Comparison of ENCODE assay signal across 10 mouse cellular contexts in genomic region chr1:66820241-66820640, GRCm38 (mm10). TPM values are rescaled to one million over a fixed set of nuclear protein-coding genes. Genes with fewer than 3 reads are reported as not detected.
A peak's percentile ranks its signal among the peaks of the same experiment; 100 is the strongest.
DNase-seq lines count a peak whose midpoint lies in the region; ATAC-seq and TF ChIP-seq lines count a peak whose summit lies in the region.
"Had no signal": no experiment of that assay in that cellular context is flagged by ENCODE, and none has a peak within 500 bp of the region (broad histone marks: within the 10 kb centered on the region; RNA-seq: fewer than 3 reads in every experiment).

No protein-coding gene starts in this region.

- H3K4me2 ChIP-seq in kidney, postnatal 0 days (ENCODE audit: low read length): peak overlapping the region; percentile 7; the same call in 1 of the 2 replicates
- H3K4me2 ChIP-seq in hindbrain, embryonic 14.5 days (replicated peaks): 0 out of 2 replicates have a peak overlapping the region, but pooled peaks have one; percentile 5
- H3K4me2 ChIP-seq in midbrain, embryonic 12.5 days (replicated peaks): peak overlapping the region; percentile 26
- H3K4me2 ChIP-seq in intestine, embryonic 15.5 days (replicated peaks): no peak overlapping the region
- H3K4me2 ChIP-seq: heart, embryonic 11.5 days had no signal

- TF ChIP-seq CTCF in kidney, postnatal 0 days (IDR thresholded peaks at IDR 0.05; ENCODE audit: low read depth): no peak

- DNase-seq in adrenal gland, adult 2 months: peak; percentile 52
- no peak for DNase-seq in adrenal gland, adult 18-20 months (ENCODE audit: low spot score in 2 of 2)
- DNase-seq in kidney, postnatal 0 days (ENCODE audit: low spot score): peak; percentile 17
- no peak for DNase-seq in kidney, adult 8-10 months
- no peak for DNase-seq in hindbrain, embryonic 14.5 days (ENCODE audit: low spot score)
- DNase-seq in cerebellum, postnatal 14 days: no peak
- DNase-seq: spleen, adult 18-20 months had no signal

- H3K27me3 ChIP-seq in kidney, postnatal 0 days (ENCODE audit: insufficient read depth, low read length): no peaks in the 10 kb centered on the region
- no peaks in the 10 kb centered on the region for H3K27me3 ChIP-seq in hindbrain, embryonic 14.5 days (ENCODE audit: control insufficient read depth, insufficient read depth, low read length)
- peaks cover 7% of the 10 kb centered on the region for H3K27me3 ChIP-seq in midbrain, embryonic 12.5 days
- no peaks in the 10 kb centered on the region for H3K27me3 ChIP-seq in intestine, embryonic 15.5 days (replicated peaks)

- no peak for ATAC-seq in kidney, postnatal 0 days (replicated peaks; ENCODE audit: low FRiP score, low read depth)
- no peak for ATAC-seq in hindbrain, embryonic 14.5 days (ENCODE audit: low FRiP score)
- no peak for ATAC-seq in midbrain, embryonic 12.5 days (ENCODE audit: low FRiP score, low read depth)
- no peak for ATAC-seq in intestine, embryonic 15.5 days

- no peak overlapping the region for H3K9ac ChIP-seq in kidney, postnatal 0 days (ENCODE audit: low read depth, low read length)
- no peak overlapping the region for H3K9ac ChIP-seq in hindbrain, embryonic 14.5 days
- no peak overlapping the region for H3K9ac ChIP-seq in midbrain, embryonic 12.5 days (replicated peaks)
- H3K9ac ChIP-seq in intestine, embryonic 15.5 days: no peak overlapping the region

- WGBS in kidney, postnatal 0 days: 18% methylated on average over 7 of the region's 7 CpGs
- 20% methylated on average over 7 of the region's 7 CpGs for WGBS in hindbrain, embryonic 14.5 days
- 19% methylated on average over 7 of the region's 7 CpGs for WGBS in midbrain, embryonic 12.5 days
- 18% methylated on average over 7 of the region's 7 CpGs for WGBS in intestine, embryonic 15.5 days

- H3K36me3 ChIP-seq in kidney, postnatal 0 days (ENCODE audit: insufficient read depth, low read length): no peaks in the 10 kb centered on the region
- H3K36me3 ChIP-seq in hindbrain, embryonic 14.5 days (replicated peaks; ENCODE audit: control insufficient read depth, insufficient read depth): no peaks in the 10 kb centered on the region
- H3K36me3 ChIP-seq in midbrain, embryonic 12.5 days: no peaks in the 10 kb centered on the region
- H3K36me3 ChIP-seq in intestine, embryonic 15.5 days: no peaks in the 10 kb centered on the region

- no peaks in the 10 kb centered on the region for H3K9me3 ChIP-seq in kidney, postnatal 0 days (replicated peaks; ENCODE audit: low read length)
- H3K9me3 ChIP-seq in hindbrain, embryonic 14.5 days (ENCODE audit: control insufficient read depth, low read length): no peaks in the 10 kb centered on the region
- no peaks in the 10 kb centered on the region for H3K9me3 ChIP-seq in midbrain, embryonic 12.5 days
- no peaks in the 10 kb centered on the region for H3K9me3 ChIP-seq in intestine, embryonic 15.5 days

- no peak overlapping the region for H3K4me3 ChIP-seq in kidney, postnatal 0 days (replicated peaks; ENCODE audit: low read depth, low read length)
- no peak overlapping the region for H3K4me3 ChIP-seq in hindbrain, embryonic 14.5 days (replicated peaks; ENCODE audit: low read length)
- H3K4me3 ChIP-seq in midbrain, embryonic 12.5 days: no peak overlapping the region
- H3K4me3 ChIP-seq in intestine, embryonic 15.5 days (replicated peaks): no peak overlapping the region

- H3K4me1 ChIP-seq in kidney, postnatal 0 days (replicated peaks; ENCODE audit: insufficient read depth, low read length): peaks cover 7% of the 10 kb centered on the region; the same call in 1 of the 2 replicates
- peaks cover 12% of the 10 kb centered on the region for H3K4me1 ChIP-seq in hindbrain, embryonic 14.5 days (replicated peaks; ENCODE audit: control insufficient read depth, insufficient read depth, low read length)
- peaks cover 10% of the 10 kb centered on the region for H3K4me1 ChIP-seq in midbrain, embryonic 12.5 days
- H3K4me1 ChIP-seq in intestine, embryonic 15.5 days (replicated peaks): no peaks in the 10 kb centered on the region

- H3K27ac ChIP-seq in kidney, postnatal 0 days: no peak overlapping the region
- peak overlapping the region; percentile 45; the same call in 1 of the 2 replicates for H3K27ac ChIP-seq in hindbrain, embryonic 14.5 days
- H3K27ac ChIP-seq in midbrain, embryonic 12.5 days (replicated peaks): no peak overlapping the region
- no peak overlapping the region for H3K27ac ChIP-seq in intestine, embryonic 15.5 days

RNA-seq across cellular contexts. Expression of gene Kansl1l, which starts 2.9 kb away (rescaled TPM):
- total RNA-seq in adrenal gland, adult 2 months (2021): 10 to 100 TPM; 18.2 to 21.1 TPM
- 1.1 TPM in 2 replicates for polyA plus RNA-seq in adrenal gland, adult 2 months (2012; rRNA removed)
- 10 to 100 TPM; 16.4 to 17.5 TPM for total RNA-seq in adrenal gland, adult 18-20 months (2021)
- polyA plus RNA-seq in kidney, postnatal 0 days (2015; fragmentation: Nextera tagmentation; extraction: Ambion mirVana): 17.3 and 17.9 TPM in 2 replicates
- 12.8 and 12.9 TPM in 2 replicates for polyA plus RNA-seq in hindbrain, embryonic 14.5 days (2014; fragmentation: Nextera tagmentation; extraction: Ambion mirVana)
- 17.2 and 20.7 TPM in 2 replicates for polyA plus RNA-seq in midbrain, embryonic 12.5 days (2016; fragmentation: Nextera tagmentation; extraction: Ambion mirVana)
- polyA plus RNA-seq in intestine, embryonic 15.5 days (2015; fragmentation: Nextera tagmentation; extraction: Ambion mirVana): 12.0 and 12.1 TPM in 2 replicates

RNA-seq across cellular contexts. Expression of gene Acadl, which starts 42.8 kb away (rescaled TPM):
- total RNA-seq in adrenal gland, adult 2 months (2021): 100 to 1,000 TPM; 531 to 670 TPM
- 37.4 and 41.0 TPM in 2 replicates for polyA plus RNA-seq in adrenal gland, adult 2 months (2012; rRNA removed)
- 100 to 1,000 TPM; 516 to 719 TPM for total RNA-seq in adrenal gland, adult 18-20 months (2021)
- 254 and 281 TPM in 2 replicates for polyA plus RNA-seq in kidney, postnatal 0 days (2015; fragmentation: Nextera tagmentation; extraction: Ambion mirVana)
- polyA plus RNA-seq in hindbrain, embryonic 14.5 days (2014; fragmentation: Nextera tagmentation; extraction: Ambion mirVana): 58.8 and 59.5 TPM in 2 replicates
- 49.2 and 49.9 TPM in 2 replicates for polyA plus RNA-seq in midbrain, embryonic 12.5 days (2016; fragmentation: Nextera tagmentation; extraction: Ambion mirVana)
- 227 and 229 TPM in 2 replicates for polyA plus RNA-seq in intestine, embryonic 15.5 days (2015; fragmentation: Nextera tagmentation; extraction: Ambion mirVana)

Comparison
In these comparisons a context has a peak if more than half of its experiments do, and no peak if none do; other contexts are left out.
1. DNase-seq: peak in adrenal gland, adult 2 months (single experiment) and kidney, postnatal 0 days (single experiment); none in adrenal gland, adult 18-20 months (0 of 2), kidney, adult 8-10 months (0 of 2), hindbrain, embryonic 14.5 days (single experiment) and cerebellum, postnatal 14 days (0 of 2).